In genomic region chr16:23452476-23452875, GRCm38 (mm10) we compare ENCODE assay signal across 9 mouse cellular contexts. TPM values are rescaled to one million over a fixed set of nuclear protein-coding genes. Genes with fewer than 3 reads are reported as not detected.
DNase-seq lines count a peak whose midpoint lies in the region; ATAC-seq and TF ChIP-seq lines count a peak whose summit lies in the region.
"Had no signal": no experiment of that assay in that cellular context is flagged by ENCODE, and none has a peak within 500 bp of the region (broad histone marks: within the 10 kb centered on the region; RNA-seq: fewer than 3 reads in every experiment).

No protein-coding gene starts in this region.

- H3K9ac ChIP-seq in embryonic facial prominence, embryonic 14.5 days (ENCODE audit: low read depth, low read length) = no peak overlapping the region
- H3K9ac ChIP-seq in hindbrain, embryonic 15.5 days = no peak overlapping the region

- H3K36me3 ChIP-seq in embryonic facial prominence, embryonic 14.5 days (ENCODE audit: control insufficient read depth, insufficient read depth, low read length) = no peaks in the 10 kb centered on the region
- H3K36me3 ChIP-seq in hindbrain, embryonic 15.5 days = no peaks in the 10 kb centered on the region
- no peaks in the 10 kb centered on the region for H3K36me3 ChIP-seq in small intestine, adult 2 months (ENCODE audit: control insufficient read depth, insufficient read depth, low read length)

- no peak overlapping the region for H3K27ac ChIP-seq in embryonic facial prominence, embryonic 14.5 days (replicated peaks; ENCODE audit: low read depth, low read length)
- H3K27ac ChIP-seq in hindbrain, embryonic 15.5 days (replicated peaks) = no peak overlapping the region
- no peak overlapping the region for H3K27ac ChIP-seq in small intestine, adult 2 months (ENCODE audit: insufficient read depth, low read depth, low read length)

- no peak for TF ChIP-seq POLR2A in small intestine, adult 2 months (IDR thresholded peaks at IDR 0.05; ENCODE audit: low read depth, low read length)

- WGBS in embryonic facial prominence, embryonic 14.5 days = 19% methylated on average over 3 of the region's 3 CpGs
- WGBS in hindbrain, embryonic 15.5 days = 17% methylated on average over 3 of the region's 3 CpGs
- 23% methylated on average over 3 of the region's 3 CpGs for WGBS in small intestine, adult 2 months

- H3K4me1 ChIP-seq in embryonic facial prominence, embryonic 14.5 days (ENCODE audit: control insufficient read depth, insufficient read depth, low read length) = peaks cover 3% of the 10 kb centered on the region; the same call in 1 of the 2 replicates
- no peaks in the 10 kb centered on the region for H3K4me1 ChIP-seq in hindbrain, embryonic 15.5 days (replicated peaks)
- no peaks in the 10 kb centered on the region for H3K4me1 ChIP-seq in small intestine, adult 2 months (ENCODE audit: control insufficient read depth, insufficient read depth, insufficient read length, low read length)

- TF ChIP-seq CTCF in small intestine, adult 2 months (IDR thresholded peaks at IDR 0.05; ENCODE audit: extremely low read depth, insufficient read length, insufficient replicate concordance, low read depth, low read length) = peak; percentile 34; the same call in 1 of the 2 replicates

- no peaks in the 10 kb centered on the region for H3K27me3 ChIP-seq in embryonic facial prominence, embryonic 14.5 days (replicated peaks; ENCODE audit: control insufficient read depth, insufficient read depth, low read length)
- no peaks in the 10 kb centered on the region for H3K27me3 ChIP-seq in hindbrain, embryonic 15.5 days
- H3K27me3 ChIP-seq in small intestine, adult 2 months (ENCODE audit: control insufficient read depth, insufficient read depth, low read length) = no peaks in the 10 kb centered on the region

- no peak overlapping the region for H3K4me3 ChIP-seq in embryonic facial prominence, embryonic 14.5 days (ENCODE audit: low read depth, low read length)
- no peak overlapping the region for H3K4me3 ChIP-seq in hindbrain, embryonic 15.5 days
- H3K4me3 ChIP-seq in small intestine, adult 2 months (ENCODE audit: low read depth, low read length) = no peak overlapping the region

- ATAC-seq in embryonic facial prominence, embryonic 14.5 days (ENCODE audit: low read depth) = peak; percentile 37; the same call in 1 of the 2 replicates
- peak; percentile 81 for ATAC-seq in hindbrain, embryonic 15.5 days (ENCODE audit: low FRiP score, low read depth)
- ATAC-seq in megakaryocyte-erythroid progenitor cell, adult 5-6 weeks (replicated peaks; ENCODE audit: low FRiP score, low TSS enrichment, poor library complexity, severe bottlenecking) = peak; percentile 70

- no peaks in the 10 kb centered on the region for H3K9me3 ChIP-seq in embryonic facial prominence, embryonic 14.5 days (ENCODE audit: control insufficient read depth, low read length)
- H3K9me3 ChIP-seq in hindbrain, embryonic 15.5 days = no peaks in the 10 kb centered on the region

- H3K4me2 ChIP-seq in embryonic facial prominence, embryonic 14.5 days (ENCODE audit: low read depth, low read length) = no peak overlapping the region
- H3K4me2 ChIP-seq in hindbrain, embryonic 15.5 days = no peak overlapping the region

- DNase-seq in adrenal gland, adult (ENCODE audit: inconsistent age in 2 of 2, low spot score in 1 of 2) = peak; percentile 53 to 87
- DNase-seq in adrenal gland, adult 8-10 months = no peak
- peak; percentile 77 for DNase-seq in adrenal gland, postnatal 10 days
- peak; percentile 61 for DNase-seq in embryonic facial prominence, embryonic 14.5 days (ENCODE audit: low spot score)
- DNase-seq in layer of hippocampus, postnatal 25 days (ENCODE audit: extremely low spot score in 1 of 2, low spot score in 1 of 2) = peak; percentile 44 to 70

RNA-seq across cellular contexts. Expression of gene Rtp1, which starts 23.5 kb away (rescaled TPM):
- total RNA-seq in adrenal gland, adult 8-10 months (2022) = not detected
- not detected for total RNA-seq in adrenal gland, postnatal 10 days (2021)
- polyA plus RNA-seq in embryonic facial prominence, embryonic 14.5 days (2014; fragmentation: Nextera tagmentation; extraction: Ambion mirVana) = 2.0 and 2.4 TPM in 2 replicates
- 0.06 and 0.17 TPM in 2 replicates for polyA plus RNA-seq in hindbrain, embryonic 15.5 days (2015; fragmentation: Nextera tagmentation; extraction: Ambion mirVana)
- under 1 TPM; 0.44 to 0.45 TPM for total RNA-seq in layer of hippocampus, postnatal 25 days (2021)
- total RNA-seq in megakaryocyte-erythroid progenitor cell, adult 5-6 weeks (2014; fragmentation: Nextera tagmentation) = not detected in 2 replicates
- not detected in 2 replicates for total RNA-seq in megakaryocyte-erythroid progenitor cell, adult 5-6 weeks (2017)
- not detected in 2 replicates for polyA plus RNA-seq in small intestine, adult 2 months (2012; rRNA removed)
- polyA plus RNA-seq: liver, embryonic 16.5 days had no signal
